Mouse (Mus musculus): Measurements from ENCODE around the gene Cerkl. TPM values are rescaled to one million over a fixed set of nuclear protein-coding genes. Genes with fewer than 3 reads are reported as not detected.

Cerkl gene
- total RNA-seq, 1 experiment from 2014 or later = 6.3 TPM

- peak; percentile 59 for ATAC-seq (replicated peaks; ENCODE audit: low read depth, poor library complexity, severe bottlenecking)
These were observed 117.6 kb downstream of the Cerkl start for GRCm38 (mm10) chr2:79339003-79339402.

DNA sequence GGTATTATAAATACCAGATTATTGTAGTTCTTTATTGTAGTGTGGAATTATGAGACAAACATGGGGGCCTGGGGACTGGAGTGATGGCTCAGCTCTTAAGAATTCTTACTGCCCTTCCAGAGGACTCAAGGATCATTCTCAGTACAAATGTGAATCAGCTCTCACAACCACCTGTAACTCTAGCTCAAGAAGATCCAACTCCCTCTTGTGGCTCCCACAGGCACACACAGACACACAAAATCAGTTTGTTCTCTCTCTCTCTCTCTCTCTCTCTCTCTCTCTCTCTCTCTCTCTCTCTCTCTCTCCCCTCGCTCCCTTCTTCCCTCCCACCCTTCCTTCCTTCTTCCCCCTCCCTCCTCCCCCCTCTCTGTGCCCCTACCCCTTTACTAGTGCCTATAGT, 120.4 kb downstream of the Cerkl start:
- no peak for ATAC-seq (replicated peaks; ENCODE audit: low read depth, poor library complexity, severe bottlenecking)

DNA sequence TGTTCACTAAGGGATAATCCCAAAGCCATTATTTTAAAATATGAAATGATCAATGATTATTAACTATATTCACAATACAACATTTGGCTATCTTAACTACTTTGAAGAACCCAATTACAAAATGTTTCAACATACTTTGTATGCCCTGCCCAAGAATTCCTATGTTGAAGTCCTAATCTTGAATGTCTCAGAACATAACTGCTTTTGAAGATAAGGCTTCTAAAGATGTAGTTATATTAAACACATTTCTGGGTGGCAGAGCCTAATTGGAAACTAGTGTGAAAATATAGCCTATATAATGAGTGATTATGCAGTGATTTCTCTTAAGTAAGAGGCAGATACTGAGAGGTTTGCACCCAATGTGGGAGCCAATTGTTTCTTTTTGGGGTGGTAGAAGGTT, 121.9 kb downstream of the Cerkl start:
- no peak for ATAC-seq (replicated peaks; ENCODE audit: low read depth, poor library complexity, severe bottlenecking)

DNA sequence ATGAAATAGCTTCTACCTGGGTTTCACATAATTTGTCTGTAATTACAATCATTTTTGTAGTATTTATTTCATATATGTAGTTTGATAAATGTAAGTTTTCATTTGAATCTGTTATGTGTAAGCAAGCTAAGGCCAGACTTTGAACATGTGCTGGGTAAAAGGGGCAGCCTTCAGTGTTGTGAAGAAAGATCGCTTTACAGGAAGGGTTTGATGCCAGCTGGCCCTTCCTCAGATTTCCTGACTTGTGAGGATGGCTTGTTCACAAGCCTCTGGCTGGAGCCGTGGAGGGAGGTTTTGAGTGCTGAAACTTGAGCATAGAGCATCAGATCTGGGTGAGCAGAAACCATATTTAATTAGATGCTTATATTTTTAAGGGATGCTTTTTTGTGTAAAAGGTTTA, 128.5 kb downstream of the Cerkl start:
- no peak for ATAC-seq (replicated peaks; ENCODE audit: low read depth, poor library complexity, severe bottlenecking)

GRCm38 (mm10) chr2:79316182-79316880, 140.3 kb downstream of the Cerkl start:
- 0 out of 2 replicates have a peak, but pooled peaks have one; percentile 23 for ATAC-seq (replicated peaks; ENCODE audit: low read depth, poor library complexity, severe bottlenecking)

DNA sequence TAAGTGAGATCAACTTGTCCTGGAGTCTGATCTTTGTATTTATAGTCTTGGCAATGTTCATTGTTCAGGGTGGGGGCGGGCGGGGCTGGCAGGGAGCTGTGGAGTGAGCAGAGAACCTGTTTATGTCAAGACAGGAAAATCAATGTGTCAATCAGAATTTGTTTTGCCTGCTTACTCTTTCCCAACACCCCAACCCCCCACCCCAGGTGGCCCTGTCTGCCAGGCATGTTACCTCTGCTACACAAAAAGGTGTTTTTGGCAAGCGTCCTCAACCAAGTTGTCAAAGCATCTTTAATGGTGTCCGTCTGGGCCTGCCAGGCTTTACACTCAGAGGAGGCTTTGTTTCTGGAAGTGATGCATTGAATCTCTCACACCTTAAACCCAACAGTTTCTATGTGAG, 141.5 kb downstream of the Cerkl start:
- ATAC-seq (replicated peaks; ENCODE audit: low read depth, poor library complexity, severe bottlenecking) = no peak

DNA sequence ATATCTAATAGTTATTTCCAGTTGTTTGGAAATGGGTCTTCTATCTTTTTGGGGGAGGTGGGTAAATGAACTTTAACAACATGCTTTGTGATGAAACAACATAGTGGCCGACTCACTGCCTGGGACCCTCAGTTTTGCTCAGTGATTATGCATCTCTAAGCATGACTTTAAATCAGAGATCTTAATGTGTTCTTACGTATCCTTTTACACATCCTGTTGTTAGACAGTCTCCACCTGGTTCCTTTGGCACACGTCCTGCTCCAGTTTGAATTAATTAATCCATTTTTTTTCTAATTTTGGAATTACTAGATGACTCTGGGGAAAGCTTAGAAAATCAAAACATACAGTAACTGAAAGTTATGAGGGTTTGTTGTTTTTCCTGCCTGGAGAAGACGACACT, 144.1 kb downstream of the Cerkl start:
- ATAC-seq (replicated peaks; ENCODE audit: low read depth, poor library complexity, severe bottlenecking) = no peak

GRCm38 (mm10) chr2:79309454-79310118, 147.0 kb downstream of the Cerkl start:
- ATAC-seq (replicated peaks; ENCODE audit: low read depth, poor library complexity, severe bottlenecking) = no peak

- no peak for ATAC-seq (replicated peaks; ENCODE audit: low read depth, poor library complexity, severe bottlenecking)
These were observed 149.0 kb downstream of the Cerkl start for GRCm38 (mm10) chr2:79307549-79307948.

DNA sequence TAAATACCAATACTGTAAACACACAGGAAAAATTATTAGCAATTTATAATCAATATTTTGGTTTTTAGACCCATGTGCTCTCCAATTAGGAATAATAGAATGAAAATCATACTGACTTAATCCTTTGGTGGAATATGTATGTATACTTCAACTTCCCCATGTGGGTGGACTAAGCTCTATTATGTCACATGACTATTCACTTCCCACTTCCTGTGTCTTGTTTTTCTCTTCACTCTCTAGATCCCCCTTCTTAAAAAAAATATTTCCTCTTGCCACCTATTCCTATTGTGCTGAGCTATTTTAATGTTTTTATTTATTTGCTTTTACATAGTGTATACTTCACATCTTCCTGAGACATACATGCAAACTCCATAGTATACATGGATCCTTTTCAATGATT, 154.2 kb downstream of the Cerkl start:
- no peak for ATAC-seq (replicated peaks; ENCODE audit: low read depth, poor library complexity, severe bottlenecking)

DNA sequence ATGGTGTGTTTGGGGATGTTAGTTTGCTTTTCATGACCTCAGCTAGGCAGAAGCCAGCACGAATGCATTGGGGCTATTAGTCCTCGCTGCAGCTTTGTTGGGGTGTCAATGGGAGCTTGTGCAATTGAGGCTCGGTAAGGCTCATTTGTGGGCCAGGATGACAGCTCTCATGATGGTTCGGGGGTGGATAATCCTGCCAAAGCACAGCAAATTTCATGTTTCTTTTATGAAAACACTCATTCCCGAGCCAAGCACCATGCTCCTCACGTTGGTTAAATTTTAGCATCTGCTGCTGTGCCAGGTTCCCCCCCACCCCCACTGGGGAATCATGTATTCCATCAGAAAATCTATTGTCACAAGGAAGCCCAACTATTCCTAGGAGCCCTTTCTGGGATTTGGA, 164.2 kb downstream of the Cerkl start:
- no peak for ATAC-seq (replicated peaks; ENCODE audit: low read depth, poor library complexity, severe bottlenecking)

- no peak for ATAC-seq (replicated peaks; ENCODE audit: low read depth, poor library complexity, severe bottlenecking)
These were observed 164.7 kb downstream of the Cerkl start for GRCm38 (mm10) chr2:79291922-79292321.

GRCm38 (mm10) chr2:79290149-79290548, 166.4 kb downstream of the Cerkl start:
- no peak for ATAC-seq (replicated peaks; ENCODE audit: low read depth, poor library complexity, severe bottlenecking)

DNA sequence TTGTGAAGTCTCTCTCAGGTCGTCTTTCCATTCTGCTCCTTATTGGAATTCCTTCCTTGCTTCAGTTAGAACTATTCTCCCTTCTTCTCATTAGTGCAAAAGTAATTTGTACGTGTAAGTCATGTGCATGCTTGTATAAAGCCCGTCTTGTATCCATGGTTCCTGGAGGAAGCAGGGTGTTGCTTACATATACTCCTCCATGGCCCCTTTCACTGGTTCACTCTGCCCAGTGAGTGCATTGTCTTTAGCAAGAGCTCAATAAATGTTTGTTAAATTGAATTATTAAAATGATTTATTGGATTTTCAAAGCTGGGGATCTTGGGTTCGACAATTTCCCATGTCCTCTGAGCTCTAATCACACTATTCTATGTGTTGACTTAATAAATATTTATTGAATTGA, 172.4 kb downstream of the Cerkl start:
- ATAC-seq (replicated peaks; ENCODE audit: low read depth, poor library complexity, severe bottlenecking) = no peak

Other genes starting within 250 kb of the Cerkl start
- 180 and 192 TPM in 2 replicates for gene Itga4, start 201.4 kb downstream of the Cerkl start, total RNA-seq (2017)
- not detected in 2 replicates for gene Neurod1, start within 50 bp of the Cerkl start, total RNA-seq (2017)
- gene Itprid2, start 178.6 kb upstream of the Cerkl start, total RNA-seq (2017) = 12.3 and 14.9 TPM in 2 replicates

All from common myeloid progenitor, adult 5-6 weeks (primary cell).